Comparison of ENCODE assay signal across 14 mouse cellular contexts in the genomic region with DNA sequence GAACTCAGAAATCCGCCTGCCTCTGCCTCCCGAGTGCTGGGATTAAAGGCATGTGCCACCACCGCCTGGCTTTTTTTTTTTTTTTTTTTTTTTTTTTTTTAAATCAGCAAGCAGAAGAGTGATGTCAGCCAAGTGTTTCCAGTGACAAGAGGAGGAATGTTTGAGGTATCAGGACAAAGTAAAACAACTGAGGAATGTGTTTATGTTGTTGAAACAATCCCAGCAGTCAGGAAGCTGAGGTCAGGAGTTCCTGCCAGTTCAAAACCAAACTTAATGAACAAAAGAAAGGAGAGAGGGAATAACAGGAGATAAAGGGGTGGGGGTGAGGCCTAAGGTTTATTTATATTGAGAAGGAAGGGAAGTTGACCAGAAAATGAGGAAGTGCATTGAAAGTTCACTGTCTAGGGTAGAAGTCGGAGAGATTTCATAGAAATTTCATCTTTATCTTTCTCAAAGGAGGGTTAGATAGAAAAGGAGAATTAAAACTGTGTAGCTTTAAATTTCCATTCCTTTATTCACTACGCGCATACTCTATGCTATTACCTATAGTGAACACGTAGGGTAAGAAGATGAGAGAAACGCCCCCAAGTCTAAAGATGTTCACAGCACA. TPM values are rescaled to one million over a fixed set of nuclear protein-coding genes. Genes with fewer than 3 reads are reported as not detected.
DNase-seq lines count a peak whose midpoint lies in the region; ATAC-seq and TF ChIP-seq lines count a peak whose summit lies in the region.
"Had no signal": no experiment of that assay in that cellular context is flagged by ENCODE, and none has a peak within 500 bp of the region (broad histone marks: within the 10 kb centered on the region; RNA-seq: fewer than 3 reads in every experiment).

No protein-coding gene starts in this region.

- H3K27me3 ChIP-seq in lung, embryonic 14.5 days (ENCODE audit: insufficient read depth, low read length): no peaks in the 10 kb centered on the region
- H3K27me3 ChIP-seq: midbrain, embryonic 12.5 days had no signal

- no peak overlapping the region for H3K4me2 ChIP-seq in lung, embryonic 14.5 days
- H3K4me2 ChIP-seq: midbrain, embryonic 12.5 days had no signal

- H3K9ac ChIP-seq in lung, embryonic 14.5 days: no peak overlapping the region
- H3K9ac ChIP-seq in ES-E14 (ENCODE audit: insufficient read depth, low read depth, low read length, poor library complexity, severe bottlenecking): no peak overlapping the region
- H3K9ac ChIP-seq: midbrain, embryonic 12.5 days had no signal

- 68% methylated on average over 8 of the region's 8 CpGs for WGBS in lung, embryonic 14.5 days

- no peaks in the 10 kb centered on the region for H3K36me3 ChIP-seq in lung, embryonic 14.5 days (ENCODE audit: insufficient read depth)
- H3K36me3 ChIP-seq in ES-E14 (ENCODE audit: control insufficient read depth, insufficient read depth, low read length, poor library complexity, severe bottlenecking): peaks cover 3% of the 10 kb centered on the region; the same call in 1 of the 2 replicates
- H3K36me3 ChIP-seq: limb, embryonic 10.5 days; midbrain, embryonic 12.5 days had no signal

- H3K9me3 ChIP-seq in lung, embryonic 14.5 days (ENCODE audit: low read depth, low read length): no peaks in the 10 kb centered on the region
- no peaks in the 10 kb centered on the region for H3K9me3 ChIP-seq in ES-E14 (ENCODE audit: control insufficient read depth, insufficient read depth, low read depth, low read length)
- H3K9me3 ChIP-seq: embryonic facial prominence, embryonic 10.5 days; limb, embryonic 10.5 days; midbrain, embryonic 12.5 days had no signal

- H3K4me1 ChIP-seq in lung, embryonic 14.5 days (ENCODE audit: insufficient read depth): no peaks in the 10 kb centered on the region
- peaks cover 0 to 2% of the 10 kb centered on the region in 2 experiments; a peak in 1 of 4 replicates for H3K4me1 ChIP-seq in ES-E14 (ENCODE audit: control insufficient read depth in 2 of 2, insufficient read depth in 2 of 2, low read length in 2 of 2, poor library complexity in 1 of 2)
- peaks cover 17% of the 10 kb centered on the region for H3K4me1 ChIP-seq in bone marrow macrophage, adult 2 months (ENCODE audit: control insufficient read depth, insufficient read depth, low read length)
- H3K4me1 ChIP-seq: embryonic facial prominence, embryonic 10.5 days; limb, embryonic 10.5 days; midbrain, embryonic 12.5 days had no signal

- no peak for ATAC-seq in lung, embryonic 14.5 days (ENCODE audit: insufficient read depth)
- ATAC-seq: hindbrain, postnatal 0 days had no signal

- H3K4me3 ChIP-seq in lung, embryonic 14.5 days (ENCODE audit: low read depth, low read length): no peak overlapping the region
- no peak overlapping the region for H3K4me3 ChIP-seq in ES-E14 (ENCODE audit: insufficient read depth in 1 of 2, low read depth in 1 of 2, low read length in 2 of 2, poor library complexity in 1 of 2, severe bottlenecking in 1 of 2)
- H3K4me3 ChIP-seq in bone marrow macrophage, adult 2 months (ENCODE audit: insufficient read depth, low read length): no peak overlapping the region; the same call in 1 of the 2 replicates
- H3K4me3 ChIP-seq: embryonic facial prominence, embryonic 10.5 days; limb, embryonic 10.5 days; midbrain, embryonic 12.5 days had no signal

- TF ChIP-seq POLR2A in bone marrow macrophage, adult 2 months (IDR thresholded peaks at IDR 0.05; ENCODE audit: borderline replicate concordance, low read depth, low read length): no peak

- H3K27ac ChIP-seq in lung, embryonic 14.5 days (ENCODE audit: low read depth): no peak overlapping the region
- H3K27ac ChIP-seq in ES-E14 (ENCODE audit: insufficient read depth, low read depth, low read length, poor library complexity, severe bottlenecking): no peak overlapping the region
- peak overlapping the region; percentile 67 for H3K27ac ChIP-seq in bone marrow macrophage, adult 2 months (ENCODE audit: insufficient read depth, low read depth, low read length)
- H3K27ac ChIP-seq: embryonic facial prominence, embryonic 10.5 days; hindbrain, postnatal 0 days; limb, embryonic 10.5 days; midbrain, embryonic 12.5 days had no signal

- TF ChIP-seq CTCF in lung, embryonic 14.5 days (IDR thresholded peaks at IDR 0.05; ENCODE audit: low read depth): no peak
- TF ChIP-seq CTCF in bone marrow macrophage, adult 2 months (IDR thresholded peaks at IDR 0.05; ENCODE audit: low read depth, low read length): no peak

- in situ Hi-C loops in ES-E14 (cut with MboI; ENCODE audit: low sequenced_read_pairs in 2 of 2, unreplicated experiment in 2 of 2): no loop called here

- DNase-seq in lung, embryonic 14.5 days: peak; percentile 39
- no peak for DNase-seq in lung, postnatal 14 days
- no peak for DNase-seq in ES-E14 (ENCODE audit: low read depth, low spot score)
- peak; percentile 50 for DNase-seq in yolk sac, embryonic 10.5 days (ENCODE audit: low spot score)
- no peak for DNase-seq in frontal cortex, postnatal 14 days (ENCODE audit: low spot score in 2 of 2)
- DNase-seq in spleen, adult 18-20 months: no peak
- DNase-seq: cerebellum, adult 9-10 months; right cerebral cortex, postnatal 25 days; thymus, adult 18-20 months had no signal

TF ChIP-seq in ES-E14, 5 proteins besides CTCF, POLR2A, EP300 and RAD21:
- TF ChIP-seq ZNF384 (IDR thresholded peaks at IDR 0.05; ENCODE audit: low read depth, low read length): peak; percentile 75; the same call in 1 of the 2 replicates
- no peak for TF ChIP-seq ZC3H11A (IDR thresholded peaks at IDR 0.05; ENCODE audit: borderline replicate concordance, low read depth, low read length)

RNA-seq across cellular contexts. Expression of gene Slc30a9, which starts 4.9 kb away (rescaled TPM):
- polyA plus RNA-seq in lung, embryonic 14.5 days (2014; fragmentation: Nextera tagmentation; extraction: Ambion mirVana): 93.7 and 109 TPM in 2 replicates
- 30.3 and 32.6 TPM in 2 replicates for total RNA-seq in ES-E14 (2012; rRNA removed)
- 46.2 and 49.3 TPM in 2 replicates for polyA plus RNA-seq in bone marrow macrophage, adult 2 months (2012; ENCODE audit: insufficient read depth, insufficient read length, missing spikeins)

RNA-seq across cellular contexts. Expression of gene Tmem33, which starts 41.5 kb away (rescaled TPM):
- 73.9 and 77.9 TPM in 2 replicates for polyA plus RNA-seq in lung, embryonic 14.5 days (2014; fragmentation: Nextera tagmentation; extraction: Ambion mirVana)
- total RNA-seq in ES-E14 (2012; rRNA removed): 118 and 159 TPM in 2 replicates
- 83.9 and 95.6 TPM in 2 replicates for polyA plus RNA-seq in bone marrow macrophage, adult 2 months (2012; ENCODE audit: insufficient read depth, insufficient read length, missing spikeins)

Comparison
In these comparisons a context has a peak if more than half of its experiments do, and no peak if none do; other contexts are left out.
1. DNase-seq: peak in lung, embryonic 14.5 days (single experiment) and yolk sac, embryonic 10.5 days (single experiment); none in lung, postnatal 14 days (single experiment), ES-E14 (single experiment), frontal cortex, postnatal 14 days (0 of 2) and spleen, adult 18-20 months (0 of 2).